Mouse (Mus musculus): Measurements from ENCODE around the gene Tcp10a. TPM values are rescaled to one million over a fixed set of nuclear protein-coding genes. Genes with fewer than 3 reads are reported as not detected.

Tcp10a gene
- total RNA-seq (2023), result 0.20 and 2.7 TPM in 2 replicates

GRCm38 (mm10) chr17:7324346-7324745 lies at the start of gene Tcp10a:
Gene Tcp10a (plus strand): TSS chr17:7324646.

GRCm38 (mm10) chr17:7352596-7352995 lies 28.1 kb downstream of the Tcp10a start, which contains the start of gene Ttll2:
Gene Ttll2 (minus strand): TSS chr17:7352696.

GRCm38 (mm10) chr17:7371879-7372278 lies 47.4 kb downstream of the Tcp10a start, which contains the start of gene Gm49630:
Gene Gm49630 (minus strand): TSS chr17:7371979.

GRCm38 (mm10) chr17:7385364-7385763 lies 60.9 kb downstream of the Tcp10a start, which contains the start of gene Unc93a2:
Gene Unc93a2 (minus strand): TSS chr17:7385464.

Other genes starting within 250 kb of the Tcp10a start
- gene Rps6ka2, start 154.5 kb upstream of the Tcp10a start, total RNA-seq (2023), result 55.8 and 75.8 TPM in 2 replicates
- not detected in 2 replicates for gene Ttll2, start 28.1 kb downstream of the Tcp10a start, total RNA-seq (2023)
- not detected in 2 replicates for gene Gm49630, start 47.3 kb downstream of the Tcp10a start, total RNA-seq (2023)
- 3.2 and 4.9 TPM in 2 replicates for gene Unc93a2, start 60.8 kb downstream of the Tcp10a start, total RNA-seq (2023)